8 mouse cellular contexts compared by ENCODE assay signal in the genomic region with DNA sequence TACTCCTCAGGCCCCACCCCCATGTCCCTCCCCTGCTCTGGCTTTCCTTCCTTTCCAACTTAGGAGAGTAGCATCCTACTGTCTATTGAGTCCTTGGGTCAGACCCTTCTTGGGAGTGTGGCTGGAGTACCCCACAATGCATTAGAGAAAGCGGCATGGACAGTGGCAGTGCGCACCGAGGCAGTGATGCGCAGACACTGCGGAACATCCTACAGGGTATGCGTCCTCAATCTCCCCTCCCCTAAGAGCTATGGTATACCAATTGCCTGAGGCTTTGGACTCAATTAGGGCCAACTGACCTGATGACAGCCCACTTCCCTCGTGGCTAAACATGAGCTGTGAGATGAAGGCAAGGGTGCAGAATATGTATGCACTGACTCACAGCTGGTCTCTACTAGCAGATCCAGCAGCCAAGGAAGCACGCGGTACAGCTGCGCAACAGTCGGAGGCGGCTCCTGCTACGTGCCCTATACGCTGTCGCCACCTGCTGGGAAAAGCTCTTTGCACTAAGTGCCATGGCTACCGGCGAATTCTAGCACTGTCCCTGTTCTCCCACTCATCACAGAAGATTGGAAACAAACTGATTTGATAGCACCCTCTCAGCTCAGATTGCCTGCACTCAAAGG. TPM values are rescaled to one million over a fixed set of nuclear protein-coding genes. Genes with fewer than 3 reads are reported as not detected.
A peak's percentile ranks its signal among the peaks of the same experiment; 100 is the strongest.
DNase-seq lines count a peak whose midpoint lies in the region; ATAC-seq lines count a peak whose summit lies in the region.

No protein-coding gene starts in this region.

- no peak overlapping the region for H3K4me3 ChIP-seq in forebrain, embryonic 15.5 days

- no peaks in the 10 kb centered on the region for H3K27me3 ChIP-seq in forebrain, embryonic 15.5 days

- peak; percentile 73 for DNase-seq in CD4-positive, CD25-positive, alpha-beta regulatory T cell, adult 2 months (ENCODE audit: low read depth, low spot score)
- peak; percentile 52 to 65 for DNase-seq in adrenal gland, adult 18-20 months (ENCODE audit: low spot score in 2 of 2)
- DNase-seq in layer of hippocampus, adult 8-10 months (ENCODE audit: low spot score in 2 of 2): peak; percentile 52 to 74
- DNase-seq in lung, postnatal 36 days: peak; percentile 84
- DNase-seq in right cerebral cortex, postnatal 36 days (ENCODE audit: low spot score in 2 of 2): peak; percentile 56 to 61

- no peak overlapping the region for H3K27ac ChIP-seq in forebrain, embryonic 15.5 days (replicated peaks)

- H3K4me2 ChIP-seq in forebrain, embryonic 15.5 days (replicated peaks): no peak overlapping the region

- ATAC-seq in forebrain, embryonic 15.5 days (replicated peaks): peak; percentile 63; the same call in 1 of the 2 replicates
- ATAC-seq in hematopoietic stem cell, adult 5-6 weeks (replicated peaks in 1 of 2; ENCODE audit: insufficient read depth in 1 of 2, low FRiP score in 2 of 2, low TSS enrichment in 1 of 2, low read depth in 1 of 2, poor library complexity in 2 of 2, severe bottlenecking in 2 of 2): peak; percentile 56 to 65
- ATAC-seq in cerebellum, adult (ENCODE audit: insufficient number of reproducible peaks, low FRiP score, low TSS enrichment): no peak

- H3K9me3 ChIP-seq in forebrain, embryonic 15.5 days: no peaks in the 10 kb centered on the region

- WGBS in forebrain, embryonic 15.5 days: 37% methylated on average over 17 of the region's 17 CpGs

- peaks cover 33% of the 10 kb centered on the region for H3K36me3 ChIP-seq in forebrain, embryonic 15.5 days

- no peak overlapping the region for H3K9ac ChIP-seq in forebrain, embryonic 15.5 days (replicated peaks)

- peaks cover 4% of the 10 kb centered on the region for H3K4me1 ChIP-seq in forebrain, embryonic 15.5 days

RNA-seq across cellular contexts. Expression of gene Gm29797, which starts 2.2 kb away (rescaled TPM):
- total RNA-seq in adrenal gland, adult 18-20 months (2021): under 1 TPM in 1 of 2 experiments, not detected in 1; 0.42 TPM
- polyA plus RNA-seq in forebrain, embryonic 15.5 days (2015; fragmentation: Nextera tagmentation; extraction: Ambion mirVana): 0.26 TPM in 1 of 2 replicates, not detected in the other
- total RNA-seq in hematopoietic stem cell, adult 5-6 weeks (2017): not detected in 2 replicates
- 1 to 10 TPM in 1 of 4 experiments, under 1 TPM in 2, not detected in 1; 0.61 to 1.8 (median 0.87) TPM for total RNA-seq in layer of hippocampus, adult 8-10 months (2022)

RNA-seq across cellular contexts. Expression of gene Sox18, which starts 12.4 kb away (rescaled TPM):
- 10 to 100 TPM; 25.7 to 41.7 TPM for total RNA-seq in adrenal gland, adult 18-20 months (2021)
- 12.9 and 14.7 TPM in 2 replicates for polyA plus RNA-seq in forebrain, embryonic 15.5 days (2015; fragmentation: Nextera tagmentation; extraction: Ambion mirVana)
- total RNA-seq in hematopoietic stem cell, adult 5-6 weeks (2017): 0.25 TPM in 1 of 2 replicates, not detected in the other
- 10 to 100 TPM in 3 of 4 experiments, 1 to 10 TPM in 1; 7.6 to 11.3 (median 10.9) TPM for total RNA-seq in layer of hippocampus, adult 8-10 months (2022)

RNA-seq across cellular contexts. Expression of gene Tcea2, which starts 21.1 kb away (rescaled TPM):
- 1 to 10 TPM; 8.7 to 8.9 TPM for total RNA-seq in adrenal gland, adult 18-20 months (2021)
- 44.8 and 51.4 TPM in 2 replicates for polyA plus RNA-seq in forebrain, embryonic 15.5 days (2015; fragmentation: Nextera tagmentation; extraction: Ambion mirVana)
- total RNA-seq in hematopoietic stem cell, adult 5-6 weeks (2017): 9.1 and 22.7 TPM in 2 replicates
- 10 to 100 TPM; 53.6 to 71.8 (median 69.3) TPM for total RNA-seq in layer of hippocampus, adult 8-10 months (2022)

RNA-seq across cellular contexts. Expression of gene Rgs19, which starts 34.7 kb away (rescaled TPM):
- 10 to 100 TPM; 18.8 to 22.5 TPM for total RNA-seq in adrenal gland, adult 18-20 months (2021)
- 49.1 and 49.7 TPM in 2 replicates for polyA plus RNA-seq in forebrain, embryonic 15.5 days (2015; fragmentation: Nextera tagmentation; extraction: Ambion mirVana)
- 89.7 and 90.4 TPM in 2 replicates for total RNA-seq in hematopoietic stem cell, adult 5-6 weeks (2017)
- total RNA-seq in layer of hippocampus, adult 8-10 months (2022): 10 to 100 TPM; 39.6 to 51.5 (median 42.7) TPM

RNA-seq across cellular contexts. Expression of gene Lkaaear1, which starts 39.2 kb away (rescaled TPM):
- total RNA-seq in adrenal gland, adult 18-20 months (2021): not detected
- polyA plus RNA-seq in forebrain, embryonic 15.5 days (2015; fragmentation: Nextera tagmentation; extraction: Ambion mirVana): not detected in 2 replicates
- total RNA-seq in hematopoietic stem cell, adult 5-6 weeks (2017): not detected in 2 replicates
- total RNA-seq in layer of hippocampus, adult 8-10 months (2022): not detected
